Mouse (Mus musculus) urinary bladder, postnatal 36 days (tissue): ENCODE data around the gene Rraga.
"Not testable (repeated sequence)": the region's sequence is repeated elsewhere in the genome, so short reads cannot be mapped to it uniquely, and the experiment has no call there.

Experiments used
- DNase-seq, 2 experiments: peaks; one replicate each; pipeline ENCODE4 v3.0.0; 2022; ENCODE audit warnings: low spot score in 2 of 2, mixed read lengths in 1 of 2

Rraga gene

GRCm38 (mm10) chr4:86588236-86588635 lies 12.8 kb downstream of the Rraga start:
- no peak for DNase-seq

- DNase-seq = no peak
These were observed 15.8 kb downstream of the Rraga start for GRCm38 (mm10) chr4:86591304-86591703.

- peak; percentile 83 to 89 for DNase-seq
These were observed 36.2 kb downstream of the Rraga start, which contains the start of gene Haus6 for GRCm38 (mm10) chr4:86611524-86612288. Gene Haus6, minus strand, starts transcription at chr4:86612055.

GRCm38 (mm10) chr4:86612289-86612620 lies 36.8 kb downstream of the Rraga start:
- no peak for DNase-seq

- DNase-seq = no peak
These were observed 45.0 kb downstream of the Rraga start for GRCm38 (mm10) chr4:86620506-86620905.

GRCm38 (mm10) chr4:86622116-86622515 lies 46.6 kb downstream of the Rraga start:
- no peak for DNase-seq

- DNase-seq = not testable (repeated sequence)
These were observed 47.1 kb downstream of the Rraga start for GRCm38 (mm10) chr4:86622532-86622931.

- no peak for DNase-seq
These were observed 50.0 kb downstream of the Rraga start for GRCm38 (mm10) chr4:86625463-86625862.

GRCm38 (mm10) chr4:86626496-86626895 lies 51.0 kb downstream of the Rraga start:
- DNase-seq = not testable (repeated sequence)
